Mouse (Mus musculus) testis, adult 2 months (tissue): ENCODE measurements around the gene Gtse1. TPM values are rescaled to one million over a fixed set of nuclear protein-coding genes. Genes with fewer than 3 reads are reported as not detected.

Source experiments
- H3K27ac ChIP-seq: fragments of 200-500 bp; 2 replicates; pipeline ENCODE4 v1.5.1; 2012; ENCODE audit warnings: low read depth, low read length; ENCODE audit not compliant: control insufficient read depth, insufficient read depth
- H3K27me3 ChIP-seq: fragments of 200-500 bp; 2 replicates; pipeline ENCODE4 v1.6.1; 2012; ENCODE audit warnings: mild to moderate bottlenecking, low read length, moderate library complexity; ENCODE audit not compliant: control insufficient read depth, insufficient read depth
- H3K36me3 ChIP-seq: fragments of 200-500 bp; 2 replicates; pipeline ENCODE4 v1.6.1; 2012; ENCODE audit warnings: mild to moderate bottlenecking, low read length; ENCODE audit not compliant: control insufficient read depth, insufficient read depth
- H3K4me1 ChIP-seq: fragments of 200-500 bp; 2 replicates; pipeline ENCODE4 v1.6.1; 2012; ENCODE audit warnings: low read length; ENCODE audit not compliant: control insufficient read depth, insufficient read depth
- H3K4me3 ChIP-seq: fragments of 200-500 bp; 2 replicates; pipeline ENCODE4 v1.5.1; 2012; ENCODE audit warnings: low read depth, mild to moderate bottlenecking, low read length, moderate library complexity, mixed read lengths; ENCODE audit not compliant: control insufficient read depth
- CTCF ChIP-seq: fragments of 200-500 bp; IDR thresholded peaks from 2 replicates; pipeline ENCODE4 v1.5.1; 2012; ENCODE audit warnings: low read depth, mild to moderate bottlenecking, inconsistent platforms, low read length, moderate library complexity; ENCODE audit not compliant: control insufficient read depth, insufficient read depth, insufficient replicate concordance
- POLR2A ChIP-seq: fragments of 200-500 bp; IDR thresholded peaks from 2 replicates; pipeline ENCODE4 v1.6.1; 2012; ENCODE audit warnings: low read depth, mild to moderate bottlenecking, inconsistent platforms, low read length, moderate library complexity; ENCODE audit not compliant: control insufficient read depth
- polyA plus RNA-seq: library from polyadenylated mRNA; depleted of rRNA; stranded (reverse); fragments of >200 nt; gene quantifications from 2 replicates; pipeline ENCODE4 v1.2.3, GENCODE M21; 2012

Gtse1 gene
- polyA plus RNA-seq, 1 experiment, result 9.9 TPM

DNA sequence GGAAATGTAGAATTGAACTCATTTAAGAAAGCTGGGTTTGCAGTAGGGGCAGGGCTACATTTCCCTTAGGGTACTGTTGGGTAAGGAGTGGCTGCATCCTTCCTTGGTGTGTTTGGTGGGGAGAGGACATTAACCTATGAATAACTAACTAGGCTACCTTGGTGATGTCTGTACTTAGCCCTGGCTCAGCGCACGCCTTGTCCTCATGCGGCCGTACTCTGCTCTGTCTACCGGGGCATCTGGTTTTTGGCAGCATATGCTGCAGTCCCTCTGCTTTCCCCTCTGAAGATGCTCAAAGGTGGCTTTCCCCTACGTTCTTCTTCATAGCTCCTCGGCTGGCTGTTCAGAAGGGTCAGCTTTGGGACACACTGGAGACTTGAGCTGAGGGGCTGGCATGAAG is 17.8 kb downstream of the Gtse1 start:
- Histone ChIP-seq H3K27me3 (no peaks in the 10 kb centered on the region), H3K4me1 (peaks cover 4% of the 10 kb centered on the region), H3K36me3 (no peaks in the 10 kb centered on the region; the same call in 1 of the 2 replicates), H3K4me3 (no peak overlapping the region), H3K27ac (no peak overlapping the region)
- no peak for TF ChIP-seq CTCF
- no peak for TF ChIP-seq POLR2A

DNA sequence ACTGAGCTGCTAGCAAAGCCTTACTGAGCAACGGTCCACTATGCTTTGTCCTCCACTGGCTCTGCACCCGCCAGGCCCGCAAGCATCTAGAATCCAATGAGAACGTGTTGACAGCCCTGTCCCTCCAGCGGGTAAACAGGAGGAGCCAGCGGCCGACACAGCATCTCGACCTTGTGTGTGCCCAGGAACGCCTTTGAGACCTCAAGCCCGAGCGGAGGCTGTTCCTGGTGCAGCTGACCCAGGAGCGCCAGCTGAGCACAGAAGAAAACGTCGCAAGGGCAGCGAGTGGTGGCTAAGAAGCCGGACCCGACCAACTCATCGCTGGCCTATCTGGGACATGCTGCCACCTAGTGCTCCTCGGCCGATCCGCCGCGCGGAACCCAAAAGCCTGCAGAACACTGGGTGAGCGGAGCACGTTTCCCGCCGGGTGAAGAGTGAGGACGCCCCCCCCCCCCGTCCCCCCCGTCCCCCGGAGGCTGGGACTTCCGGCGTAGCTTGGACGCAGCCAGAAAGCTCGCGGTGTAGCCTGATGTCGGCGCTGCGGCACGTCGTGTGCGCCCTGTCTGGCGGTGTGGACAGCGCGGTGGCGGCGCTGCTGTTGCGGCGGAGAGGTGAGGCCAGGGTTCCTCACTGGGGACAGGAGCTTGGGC is 19.4 kb downstream of the Gtse1 start, which contains the start of gene Trmu:
Gene Trmu (plus strand): TSS at position 465 of the 650 bp plus-strand sequence.
- H3K27ac ChIP-seq, result peak within 1 kb of the TSS; percentile 86
- no peaks in the 10 kb centered on the region; the same call in 1 of the 2 replicates for H3K36me3 ChIP-seq
- peaks cover 4% of the 10 kb centered on the region for H3K4me1 ChIP-seq
- H3K4me3 ChIP-seq, result peak within 1 kb of the TSS; percentile 96
- TF ChIP-seq POLR2A (peak; percentile 53; the same call in 1 of the 2 replicates), CTCF (peak; percentile 20; the same call in 1 of the 2 replicates)
- H3K27me3 ChIP-seq, result no peaks in the 10 kb centered on the region

DNA sequence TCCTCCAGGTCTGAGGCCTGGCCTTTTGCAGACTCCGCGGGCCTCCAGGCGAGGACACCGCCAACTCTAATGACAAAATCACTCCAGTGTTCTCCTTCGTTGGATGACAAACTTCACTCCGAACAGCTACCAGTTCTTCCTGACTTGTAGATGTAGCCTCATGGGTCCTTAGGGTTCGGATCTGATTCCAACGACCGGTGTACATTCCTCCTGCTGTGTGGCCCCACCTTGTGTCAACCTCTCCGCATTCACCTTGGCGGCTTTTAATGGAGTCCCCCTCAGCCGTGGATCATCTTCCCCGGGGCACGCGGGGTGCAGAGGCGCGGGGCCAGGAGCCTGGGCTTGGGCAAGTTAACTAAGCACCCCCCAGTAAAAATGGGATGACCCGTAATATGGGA is 20.0 kb downstream of the Gtse1 start:
- TF ChIP-seq CTCF (no peak), POLR2A (no peak)
- no peaks in the 10 kb centered on the region for H3K27me3 ChIP-seq
- peak overlapping the region; percentile 96 for H3K4me3 ChIP-seq
- no peaks in the 10 kb centered on the region; the same call in 1 of the 2 replicates for H3K36me3 ChIP-seq
- H3K4me1 ChIP-seq, result peaks cover 4% of the 10 kb centered on the region
- peak overlapping the region; percentile 24; the same call in 1 of the 2 replicates for H3K27ac ChIP-seq

DNA sequence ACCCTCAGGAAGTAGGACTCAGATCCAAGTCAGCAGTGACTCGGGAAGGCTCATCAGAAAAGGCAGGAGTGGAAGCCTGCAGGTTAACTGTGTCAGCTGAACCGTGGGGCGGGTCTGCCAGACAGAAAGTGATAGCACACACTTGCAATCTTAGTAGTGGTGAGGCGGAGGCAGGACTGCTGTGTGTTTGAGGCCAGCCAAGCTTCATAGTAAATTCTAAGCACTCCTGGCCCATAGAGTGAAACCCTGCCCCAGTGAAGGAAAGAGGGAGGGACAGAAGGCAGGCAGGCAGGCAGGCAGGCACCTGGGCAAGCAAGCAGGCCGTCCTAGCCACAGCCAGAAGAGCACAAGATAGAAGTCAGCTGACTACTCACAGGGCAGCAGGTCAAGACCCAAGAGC is 26.1 kb downstream of the Gtse1 start:
- H3K36me3 ChIP-seq, result no peaks in the 10 kb centered on the region; the same call in 1 of the 2 replicates
- no peak for TF ChIP-seq POLR2A
- TF ChIP-seq CTCF, result no peak

DNA sequence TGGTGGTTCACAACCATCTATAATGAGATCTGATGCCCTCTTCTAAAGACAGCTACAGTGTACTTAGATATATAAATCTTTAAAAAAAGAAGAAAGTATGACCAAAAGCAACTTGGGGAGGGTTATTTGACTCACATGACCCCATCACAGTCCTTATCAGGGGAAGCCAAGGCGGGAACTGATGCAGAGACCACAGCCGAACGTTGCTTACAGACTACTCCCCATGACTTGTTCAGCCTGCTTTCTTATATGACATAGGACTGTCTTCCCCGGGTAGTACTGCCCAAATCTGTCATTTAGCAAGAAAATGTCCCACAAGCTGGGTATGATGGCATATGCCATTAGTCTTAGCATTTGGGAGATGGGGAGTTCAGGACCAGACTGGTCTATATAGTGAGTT is 29.7 kb downstream of the Gtse1 start:
- Histone ChIP-seq H3K27ac (no peak overlapping the region), H3K36me3 (no peaks in the 10 kb centered on the region; the same call in 1 of the 2 replicates), H3K4me1 (no peaks in the 10 kb centered on the region), H3K4me3 (no peak overlapping the region), H3K27me3 (no peaks in the 10 kb centered on the region)
- TF ChIP-seq POLR2A, result no peak
- TF ChIP-seq CTCF, result no peak

More for the DNA sequence above, 26.1 kb downstream of the Gtse1 start:
- H3K27me3 ChIP-seq, result no peaks in the 10 kb centered on the region
- H3K4me3 ChIP-seq, result no peak overlapping the region
- H3K27ac ChIP-seq, result no peak overlapping the region
- H3K4me1 ChIP-seq, result no peaks in the 10 kb centered on the region

DNA sequence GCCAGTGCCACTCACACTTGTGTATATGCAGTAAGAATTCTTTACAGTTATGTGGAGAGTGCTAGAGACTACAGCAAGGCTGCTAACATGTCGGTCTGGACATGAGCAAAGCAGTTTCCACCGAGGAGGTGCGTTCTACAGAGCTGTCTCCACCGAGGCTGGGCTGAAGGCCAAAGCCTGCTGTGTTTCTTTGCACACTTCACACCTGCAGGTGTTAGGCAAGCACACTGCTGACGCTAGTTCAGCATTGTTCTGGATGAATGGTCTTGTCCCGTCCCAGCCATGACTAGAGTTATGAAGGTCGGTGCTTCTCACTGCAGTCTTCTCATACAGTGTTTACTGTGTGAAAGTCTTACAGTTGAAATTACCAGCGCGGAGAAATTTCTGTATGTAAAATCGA is 32.4 kb downstream of the Gtse1 start:
- Histone ChIP-seq H3K4me1 (no peaks in the 10 kb centered on the region), H3K27ac (no peak overlapping the region), H3K27me3 (no peaks in the 10 kb centered on the region), H3K4me3 (no peak overlapping the region), H3K36me3 (no peaks in the 10 kb centered on the region; the same call in 1 of the 2 replicates)
- no peak for TF ChIP-seq CTCF

DNA sequence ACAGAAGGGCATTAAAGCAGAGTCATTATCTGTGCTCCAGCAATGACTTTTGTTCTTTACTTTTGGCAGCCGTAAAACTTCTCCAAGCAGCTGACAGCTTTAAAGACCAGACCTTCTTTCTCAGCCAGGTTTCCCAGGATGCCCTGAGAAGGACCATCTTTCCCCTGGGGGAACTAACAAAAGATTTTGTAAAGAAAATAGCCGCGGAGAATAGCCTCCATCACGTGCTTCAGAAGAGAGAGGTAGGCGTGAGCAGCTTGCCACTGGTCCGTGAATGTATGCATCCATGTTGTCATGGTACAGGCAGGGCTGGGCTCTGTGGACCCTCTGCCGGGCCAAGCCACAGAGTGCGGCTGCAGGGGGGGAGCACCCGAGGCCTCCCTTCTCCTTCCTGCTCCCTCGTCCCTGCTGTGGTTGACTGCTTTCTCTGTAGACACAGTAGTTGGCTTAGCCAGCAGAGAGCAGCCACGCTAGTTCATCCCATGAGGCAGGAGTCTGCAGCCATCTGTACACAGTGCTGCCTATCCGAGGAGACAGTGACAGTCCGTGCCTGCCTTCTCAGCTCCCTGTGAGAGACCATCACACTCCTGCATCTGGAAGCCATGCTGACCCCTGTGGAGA is 33.1 kb downstream of the Gtse1 start:
- Histone ChIP-seq H3K27ac (no peak overlapping the region), H3K4me1 (no peaks in the 10 kb centered on the region), H3K36me3 (no peaks in the 10 kb centered on the region; the same call in 1 of the 2 replicates), H3K4me3 (no peak overlapping the region), H3K27me3 (no peaks in the 10 kb centered on the region)
- TF ChIP-seq CTCF, result no peak
- TF ChIP-seq POLR2A, result no peak

DNA sequence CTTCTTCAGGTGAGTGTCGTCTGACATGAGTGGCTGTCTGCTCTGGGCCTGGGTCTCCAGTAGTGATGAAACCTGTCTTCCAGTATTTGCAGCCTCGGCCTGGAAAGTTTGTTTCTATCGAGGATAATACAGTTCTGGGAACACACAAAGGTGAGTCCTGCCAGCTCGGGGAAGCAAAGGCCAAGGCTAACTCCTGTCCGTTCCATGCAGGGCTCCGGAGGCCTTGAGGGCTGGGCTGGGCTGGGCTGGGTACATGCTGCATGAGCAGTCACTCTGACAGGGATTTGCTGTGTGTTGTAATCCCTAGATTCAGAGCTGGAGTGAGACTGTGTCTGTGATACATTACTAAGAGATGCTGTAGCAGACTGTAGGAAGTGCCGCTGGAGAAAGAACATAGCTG is 34.3 kb downstream of the Gtse1 start:
- TF ChIP-seq CTCF (no peak), POLR2A (no peak)
- no peaks in the 10 kb centered on the region; the same call in 1 of the 2 replicates for H3K36me3 ChIP-seq
- no peak overlapping the region for H3K4me3 ChIP-seq
- no peaks in the 10 kb centered on the region for H3K4me1 ChIP-seq
- no peaks in the 10 kb centered on the region for H3K27me3 ChIP-seq
- no peak overlapping the region for H3K27ac ChIP-seq
